Mouse (Mus musculus): ENCODE results near the gene Thbs3.

DNA sequence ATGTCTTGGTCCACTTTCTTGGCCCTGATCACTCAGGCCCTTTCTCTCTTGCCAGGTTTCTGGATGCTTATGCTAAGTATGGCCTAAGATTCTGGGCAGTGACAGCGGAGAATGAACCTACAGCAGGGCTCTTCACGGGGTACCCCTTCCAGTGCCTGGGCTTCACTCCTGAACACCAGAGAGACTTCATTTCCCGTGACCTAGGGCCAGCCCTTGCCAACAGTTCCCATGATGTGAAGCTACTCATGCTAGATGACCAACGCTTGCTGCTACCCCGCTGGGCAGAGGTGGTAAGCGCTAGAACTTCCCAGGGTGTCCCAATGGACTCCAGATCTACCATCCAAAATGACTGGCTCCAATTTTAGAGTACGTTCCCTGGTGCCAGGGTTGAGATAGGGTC is 8.9 kb upstream of the Thbs3 start:
- no peak for TF ChIP-seq POLR2A (IDR thresholded peaks at IDR 0.05; ENCODE audit: borderline replicate concordance, extremely low read depth, low read depth, low read length)
- TF ChIP-seq CTCF (IDR thresholded peaks at IDR 0.05; ENCODE audit: insufficient read depth, low read length): no peak

All from lung, adult 2 months (tissue).